Mouse (Mus musculus) CD4-positive, CD25-positive, alpha-beta regulatory T cell, adult 4 months (primary cell): ENCODE data around the gene F11r. TPM values are rescaled to one million over a fixed set of nuclear protein-coding genes. Genes with fewer than 3 reads are reported as not detected.

Experiments
- polyA plus RNA-seq, 2 experiments: library from polyadenylated mRNA; unstranded; fragments of 100-300 nt; shearing (Covaris generic); gene quantifications; one replicate each; pipeline ENCODE4 v1.2.1; 2017

The F11r gene
- polyA plus RNA-seq, 2 experiments from 2014 or later, result 0.16 to 1.1 TPM

Other genes starting within 250 kb of the F11r start
- not detected for gene Pcp4l1, start 241.3 kb upstream of the F11r start, polyA plus RNA-seq
- under 1 TPM; 0.15 to 0.54 TPM for gene Nr1i3, start 223.6 kb upstream of the F11r start, polyA plus RNA-seq
- 10 to 100 TPM; 24.0 to 48.7 TPM for gene Tomm40l, start 215.0 kb upstream of the F11r start, polyA plus RNA-seq
- under 1 TPM in 1 of 2 experiments, not detected in 1; 0.75 TPM for gene Apoa2, start 212.5 kb upstream of the F11r start, polyA plus RNA-seq
- gene Fcer1g, start 203.2 kb upstream of the F11r start, polyA plus RNA-seq, result 1 to 10 TPM; 1.8 to 3.5 TPM
- gene Adamts4, start 187.1 kb upstream of the F11r start, polyA plus RNA-seq, result under 1 TPM in 1 of 2 experiments, not detected in 1; 0.13 TPM
- gene Ndufs2, start 186.1 kb upstream of the F11r start, polyA plus RNA-seq, result 100 to 1,000 TPM; 115 to 119 TPM
- gene B4galt3, start 167.2 kb upstream of the F11r start, polyA plus RNA-seq, result 10 to 100 TPM; 56.0 to 93.6 TPM
- gene Ppox, start 156.3 kb upstream of the F11r start, polyA plus RNA-seq, result 100 to 1,000 TPM in 1 of 2 experiments, 10 to 100 TPM in 1; 70.8 to 108 TPM
- 10 to 100 TPM; 22.6 to 27.9 TPM for gene Usp21, start 149.5 kb upstream of the F11r start, polyA plus RNA-seq
- gene Ufc1, start 142.5 kb upstream of the F11r start, polyA plus RNA-seq, result 10 to 100 TPM; 74.0 to 84.4 TPM
- 10 to 100 TPM; 36.8 to 43.8 TPM for gene Dedd, start 108.4 kb upstream of the F11r start, polyA plus RNA-seq
- 10 to 100 TPM; 31.7 to 40.3 TPM for gene Nit1, start 91.9 kb upstream of the F11r start, polyA plus RNA-seq
- 10 to 100 TPM; 69.6 to 75.8 TPM for gene Pfdn2, start 91.9 kb upstream of the F11r start, polyA plus RNA-seq
- under 1 TPM; 0.36 to 0.72 TPM for gene Klhdc9, start 76.7 kb upstream of the F11r start, polyA plus RNA-seq
- gene Nectin4, start 67.4 kb upstream of the F11r start, polyA plus RNA-seq, result under 1 TPM in 1 of 2 experiments, not detected in 1; 0.12 TPM
- gene Arhgap30, start 48.6 kb upstream of the F11r start, polyA plus RNA-seq, result 10 to 100 TPM; 74.7 to 90.4 TPM
- gene Usf1, start 26.2 kb upstream of the F11r start, polyA plus RNA-seq, result 100 to 1,000 TPM in 1 of 2 experiments, 10 to 100 TPM in 1; 62.2 to 115 TPM
- 10 to 100 TPM; 10.0 to 20.1 TPM for gene Tstd1, start 18.7 kb upstream of the F11r start, polyA plus RNA-seq
- 10 to 100 TPM; 10.5 to 11.7 TPM for gene Alyref2, start 65.9 kb downstream of the F11r start, polyA plus RNA-seq
- not detected for gene Itln1, start 97.8 kb downstream of the F11r start, polyA plus RNA-seq
- 1 to 10 TPM in 1 of 2 experiments, under 1 TPM in 1; 0.55 to 1.3 TPM for gene Cd244a, start 121.7 kb downstream of the F11r start, polyA plus RNA-seq
- gene Ly9, start 169.9 kb downstream of the F11r start, polyA plus RNA-seq, result 100 to 1,000 TPM in 1 of 2 experiments, 10 to 100 TPM in 1; 52.9 to 159 TPM
- gene Slamf7, start 215.5 kb downstream of the F11r start, polyA plus RNA-seq, result 10 to 100 TPM; 12.5 to 13.1 TPM
- gene Cd48, start 244.5 kb downstream of the F11r start, polyA plus RNA-seq, result 100 to 1,000 TPM; 451 to 548 TPM